Mouse (Mus musculus) forebrain, embryonic 14.5 days (tissue): ENCODE data around the gene Prpf8. TPM values are rescaled to one million over a fixed set of nuclear protein-coding genes. Genes with fewer than 3 reads are reported as not detected.
"Not testable (repeated sequence)": the region's sequence is repeated elsewhere in the genome, so short reads cannot be mapped to it uniquely, and the experiment has no call there.

Experiments
- ATAC-seq: fragments of 200-750 bp; cut with Nextera tagmentation; 2 replicates; pipeline ENCODE4 v1.8.0; 2017; ENCODE audit warnings: mild to moderate bottlenecking, moderate library complexity
- DNase-seq: peaks from one replicate; pipeline ENCODE4 v3.0.0-alpha.2; 2015; ENCODE audit warnings: low spot score
- H3K27ac ChIP-seq: fragments of 300-500 bp; sonication (generic); 2 replicates; pipeline ENCODE4 v1.5.1; 2014; ENCODE audit warnings: low read depth, mild to moderate bottlenecking, control low read depth, low read length, moderate library complexity
- H3K27me3 ChIP-seq: fragments of 300-500 bp; sonication (generic); replicated peaks from 2 replicates; pipeline ENCODE4 v1.6.1; 2014; ENCODE audit warnings: low read length, control low read depth, mixed read lengths; ENCODE audit not compliant: control insufficient read depth, insufficient read depth
- H3K36me3 ChIP-seq: fragments of 300-500 bp; sonication (generic); 2 replicates; pipeline ENCODE4 v1.6.1; 2014; ENCODE audit warnings: low read length, control low read depth; ENCODE audit not compliant: control insufficient read depth, insufficient read depth
- H3K4me1 ChIP-seq: fragments of 300-500 bp; sonication (generic); 2 replicates; pipeline ENCODE4 v1.6.1; 2014; ENCODE audit warnings: antibody characterized with exemption, low read length, control low read depth; ENCODE audit not compliant: control insufficient read depth, insufficient read depth
- H3K4me2 ChIP-seq: fragments of 300-500 bp; sonication (generic); 2 replicates; pipeline ENCODE4 v1.6.1; 2014; ENCODE audit warnings: mild to moderate bottlenecking, control low read depth, low read length
- H3K4me3 ChIP-seq: fragments of 300-500 bp; sonication (generic); 2 replicates; pipeline ENCODE4 v1.5.1; 2014; ENCODE audit warnings: low read depth, low read length, control low read depth
- H3K9ac ChIP-seq: fragments of 300-500 bp; sonication (generic); 2 replicates; pipeline ENCODE4 v1.6.1; 2014; ENCODE audit warnings: mild to moderate bottlenecking, low read length, control low read depth, moderate library complexity
- H3K9me3 ChIP-seq: fragments of 300-500 bp; sonication (generic); replicated peaks from 2 replicates; pipeline ENCODE4 v1.6.1; 2016; ENCODE audit warnings: low read length, control low read depth, mixed read lengths; ENCODE audit not compliant: control insufficient read depth
- WGBS: fragments of 180-500 bp; shearing (Covaris S2); extraction: QIAGEN DNeasy Blood & Tissue Kit; methylation state at CpG from one replicate; pipeline ENCODE4 v1.1.7; 2014; 5-methylcytosine and 5-hydroxymethylcytosine counted together
- microRNA counts: library from miRNA; unstranded; fragments of <30 nt; microRNA quantifications from one replicate; lab custom pipeline; 2016
- microRNA-seq: library from miRNA; unstranded; fragments of <30 nt; microRNA quantifications from one replicate; pipeline ENCODE4, GENCODE M21; 2016
- polyA plus RNA-seq: library from polyadenylated mRNA; unstranded; fragments of >200 nt; fragmentation: Nextera tagmentation; extraction: Ambion mirVana; gene quantifications from 2 replicates; pipeline ENCODE4 v1.2.1, GENCODE M21; 2014

Gene Prpf8
- polyA plus RNA-seq, 1 experiment from 2014 or later, result 67.0 TPM

GRCm38 (mm10) chr11:75551321-75551720 lies 64.7 kb downstream of the Prpf8 start:
- 92% methylated on average over 5 of the region's 5 CpGs for WGBS
- H3K9me3 ChIP-seq, result no peaks in the 10 kb centered on the region
- peaks cover 11% of the 10 kb centered on the region for H3K4me1 ChIP-seq
- peaks cover 7% of the 10 kb centered on the region for H3K36me3 ChIP-seq
- H3K9ac ChIP-seq, result no peak overlapping the region
- H3K4me3 ChIP-seq, result no peak overlapping the region
- H3K4me2 ChIP-seq, result no peak overlapping the region
- no peaks in the 10 kb centered on the region for H3K27me3 ChIP-seq
- ATAC-seq (no peak), DNase-seq (no peak)
- no peak overlapping the region for H3K27ac ChIP-seq

- H3K4me2 ChIP-seq, result no peak overlapping the region
- no peak overlapping the region for H3K4me3 ChIP-seq
- no peak for ATAC-seq
- peak overlapping the region; percentile 29; the same call in 1 of the 2 replicates for H3K9ac ChIP-seq
- WGBS, result 66% methylated on average over 9 of the region's 9 CpGs
- 0 out of 2 replicates have a peak overlapping the region, but pooled peaks have one; percentile 33 for H3K27ac ChIP-seq
- 0 out of 2 replicates have a peak, but pooled peaks cover 3% of the 10 kb centered on the region for H3K36me3 ChIP-seq
- peak; percentile 53 for DNase-seq
- H3K9me3 ChIP-seq, result no peaks in the 10 kb centered on the region
- no peaks in the 10 kb centered on the region for H3K27me3 ChIP-seq
- peaks cover 11% of the 10 kb centered on the region for H3K4me1 ChIP-seq
Observed at GRCm38 (mm10) chr11:75551961-75552441, 65.4 kb downstream of the Prpf8 start.

- Histone ChIP-seq H3K4me3 (no peak overlapping the region), H3K36me3 (no peaks in the 10 kb centered on the region), H3K9me3 (no peaks in the 10 kb centered on the region), H3K9ac (no peak overlapping the region), H3K4me1 (peaks cover 11% of the 10 kb centered on the region), H3K27me3 (no peaks in the 10 kb centered on the region), H3K27ac (no peak overlapping the region), H3K4me2 (no peak overlapping the region)
- ATAC-seq (no peak), DNase-seq (no peak)
- 40% methylated on average over 7 of the region's 7 CpGs for WGBS
Observed at GRCm38 (mm10) chr11:75552906-75553482, 66.4 kb downstream of the Prpf8 start.

GRCm38 (mm10) chr11:75556006-75556405 lies 69.4 kb downstream of the Prpf8 start:
- not testable (repeated sequence) for H3K4me2 ChIP-seq, H3K4me3 ChIP-seq, H3K27ac ChIP-seq, H3K9ac ChIP-seq, H3K27me3 ChIP-seq, H3K4me1 ChIP-seq, H3K36me3 ChIP-seq, ATAC-seq, H3K9me3 ChIP-seq, DNase-seq
- 88% methylated on average over 6 of the region's 6 CpGs for WGBS

- 89% methylated on average over 6 of the region's 6 CpGs for WGBS
- Histone ChIP-seq H3K9ac (no peak overlapping the region), H3K27ac (no peak overlapping the region), H3K4me2 (no peak overlapping the region), H3K9me3 (no peaks in the 10 kb centered on the region), H3K4me3 (no peak overlapping the region), H3K4me1 (no peaks in the 10 kb centered on the region), H3K36me3 (peaks cover 3% of the 10 kb centered on the region; the same call in 1 of the 2 replicates), H3K27me3 (no peaks in the 10 kb centered on the region)
- ATAC-seq (no peak), DNase-seq (no peak)
Observed at GRCm38 (mm10) chr11:75557142-75557541, 70.5 kb downstream of the Prpf8 start.

- no peaks in the 10 kb centered on the region for H3K4me1 ChIP-seq
- no peak for ATAC-seq
- 81% methylated on average over 1 of the region's 1 CpGs for WGBS
Observed at GRCm38 (mm10) chr11:75558101-75558500, 71.5 kb downstream of the Prpf8 start.

More at GRCm38 (mm10) chr11:75558101-75558500, 71.5 kb downstream of the Prpf8 start:
- no peak for DNase-seq
- Histone ChIP-seq H3K36me3 (peaks cover 10% of the 10 kb centered on the region; the same call in 1 of the 2 replicates), H3K27ac (no peak overlapping the region), H3K9ac (no peak overlapping the region), H3K9me3 (no peaks in the 10 kb centered on the region), H3K4me2 (no peak overlapping the region), H3K27me3 (no peaks in the 10 kb centered on the region), H3K4me3 (no peak overlapping the region)

MicroRNAs within 50 kb of the gene (microRNA counts, 519-probe panel; counts per million panel counts)
- 5,108 counts per million, percentile 79 among the panel's probes with 10 or more counts for microRNA mmu-miR-22 (lab: Ali Mortazavi, UCI)

Small RNA genes within 50 kb of the gene (microRNA-seq; reads per million reads assigned to microRNA genes)
- gene Mir22 (2,521 reads per million, percentile 87 among the genes with 10 or more reads in this experiment), gene Mir3971 (not detected)

Other genes with a start within 250 kb of the Prpf8 start
- 64.5 and 74.2 TPM in 2 replicates for gene Rpa1, start 138.5 kb upstream of the Prpf8 start, polyA plus RNA-seq
- gene Smyd4, start 138.4 kb upstream of the Prpf8 start, polyA plus RNA-seq, result 10.7 and 12.1 TPM in 2 replicates
- 23.6 and 35.0 TPM in 2 replicates for gene Serpinf1, start 64.1 kb upstream of the Prpf8 start, polyA plus RNA-seq
- gene Serpinf2, start 47.2 kb upstream of the Prpf8 start, polyA plus RNA-seq, result not detected in 2 replicates
- gene Wdr81, start 32.1 kb upstream of the Prpf8 start, polyA plus RNA-seq, result 4.9 and 6.9 TPM in 2 replicates
- 0.94 and 1.3 TPM in 2 replicates for gene Tlcd2, start 25.1 kb upstream of the Prpf8 start, polyA plus RNA-seq
- gene Rilp, start 23.3 kb downstream of the Prpf8 start, polyA plus RNA-seq, result 0.77 and 0.86 TPM in 2 replicates
- 2.7 and 3.4 TPM in 2 replicates for gene Scarf1, start 26.7 kb downstream of the Prpf8 start, polyA plus RNA-seq
- gene Slc43a2, start 44.9 kb downstream of the Prpf8 start, polyA plus RNA-seq, result 6.5 and 9.1 TPM in 2 replicates
- gene Pitpna, start 101.3 kb downstream of the Prpf8 start, polyA plus RNA-seq, result 94.2 and 101 TPM in 2 replicates
- gene Inpp5k, start 144.2 kb downstream of the Prpf8 start, polyA plus RNA-seq, result 53.9 and 55.5 TPM in 2 replicates
- gene Myo1c, start 163.7 kb downstream of the Prpf8 start, polyA plus RNA-seq, result 5.7 and 6.6 TPM in 2 replicates
- gene Crk, start 192.4 kb downstream of the Prpf8 start, polyA plus RNA-seq, result 105 and 109 TPM in 2 replicates
- 1,444 and 1,603 TPM in 2 replicates for gene Ywhae, start 246.1 kb downstream of the Prpf8 start, polyA plus RNA-seq